Mouse (Mus musculus): ENCODE data around the gene Col11a2. TPM values are rescaled to one million over a fixed set of nuclear protein-coding genes. Genes with fewer than 3 reads are reported as not detected.

Gene Col11a2
- polyA plus RNA-seq, 2 experiments, result 0.06 to 0.55 TPM

- H3K4me3 ChIP-seq (ENCODE audit: insufficient read depth in 1 of 2, low read depth in 2 of 2, low read length in 2 of 2), result peak overlapping the region; percentile 68 to 81
- H3K27me3 ChIP-seq (ENCODE audit: control insufficient read depth, insufficient read depth, low read length), result no peaks in the 10 kb centered on the region
- ATAC-seq (ENCODE audit: insufficient read depth) (no peak), DNase-seq (ENCODE audit: low read depth in 3 of 3, low spot score in 3 of 3) (peak in 1 of 3 experiments; percentile 38)
- peaks cover 10 to 25% of the 10 kb centered on the region in 2 experiments for H3K4me1 ChIP-seq (replicated peaks; ENCODE audit: control insufficient read depth in 2 of 2, insufficient read depth in 2 of 2, low read length in 1 of 2)
- peak overlapping the region; percentile 70 for H3K4me2 ChIP-seq (ENCODE audit: low read depth)
- TF ChIP-seq CTCF (IDR thresholded peaks at IDR 0.05; ENCODE audit: low read depth) (no peak; the same call in 1 of the 2 replicates), EP300 (IDR thresholded peaks at IDR 0.05; ENCODE audit: low read depth) (no peak)
- H3K9me3 ChIP-seq (ENCODE audit: control insufficient read depth, low read length), result no peaks in the 10 kb centered on the region
- peak overlapping the region; percentile 9; the same call in 1 of the 2 replicates for H3K27ac ChIP-seq
- 12% methylated on average over 36 of the region's 36 CpGs for WGBS (ENCODE audit: insufficient replicate concordance)
- peak overlapping the region; percentile 66 for H3K9ac ChIP-seq (replicated peaks)
- peaks cover 11% of the 10 kb centered on the region for H3K36me3 ChIP-seq (replicated peaks; ENCODE audit: control insufficient read depth, insufficient read depth, low read depth)
Observed at GRCm38 (mm10) chr17:34026917-34027655, 12.2 kb upstream of the Col11a2 start.

- H3K4me3 ChIP-seq (ENCODE audit: insufficient read depth in 1 of 2, low read depth in 2 of 2, low read length in 2 of 2), result peak within 1 kb of the TSS; percentile 68 to 81
- H3K4me2 ChIP-seq (ENCODE audit: low read depth), result peak within 1 kb of the TSS; percentile 70
- H3K36me3 ChIP-seq (replicated peaks; ENCODE audit: control insufficient read depth, insufficient read depth, low read depth), result peaks cover 11% of the 10 kb centered on the region
- H3K9me3 ChIP-seq (ENCODE audit: control insufficient read depth, low read length), result no peaks in the 10 kb centered on the region
- no peaks in the 10 kb centered on the region for H3K27me3 ChIP-seq (ENCODE audit: control insufficient read depth, insufficient read depth, low read length)
- under 1% methylated on average over 48 of the region's 49 CpGs for WGBS (ENCODE audit: insufficient replicate concordance)
- peaks cover 10 to 27% of the 10 kb centered on the region in 2 experiments for H3K4me1 ChIP-seq (replicated peaks; ENCODE audit: control insufficient read depth in 2 of 2, insufficient read depth in 2 of 2, low read length in 1 of 2)
- peak within 1 kb of the TSS; percentile 9; the same call in 1 of the 2 replicates for H3K27ac ChIP-seq
- peak; percentile 83 to 89 (median 87) for DNase-seq (ENCODE audit: low read depth in 3 of 3, low spot score in 3 of 3)
- H3K9ac ChIP-seq (replicated peaks), result peak within 1 kb of the TSS; percentile 66
- TF ChIP-seq CTCF (IDR thresholded peaks at IDR 0.05; ENCODE audit: low read depth), result peak; percentile 56
- TF ChIP-seq EP300 (IDR thresholded peaks at IDR 0.05; ENCODE audit: low read depth), result no peak
- ATAC-seq (ENCODE audit: insufficient read depth), result peak; percentile 77
Observed at GRCm38 (mm10) chr17:34027656-34028223, 11.5 kb upstream of the Col11a2 start, which contains the start of gene H2-Ke6. TSS of gene H2-Ke6 (minus strand) at chr17:34028060.

- DNase-seq (ENCODE audit: low read depth in 3 of 3, low spot score in 3 of 3), result no peak
- peak overlapping the region; percentile 70; the same call in 1 of the 2 replicates for H3K4me2 ChIP-seq (ENCODE audit: low read depth)
- no peaks in the 10 kb centered on the region for H3K27me3 ChIP-seq (ENCODE audit: control insufficient read depth, insufficient read depth, low read length)
- no peak overlapping the region for H3K9ac ChIP-seq (replicated peaks)
- no peak overlapping the region for H3K27ac ChIP-seq
- no peaks in the 10 kb centered on the region for H3K9me3 ChIP-seq (ENCODE audit: control insufficient read depth, low read length)
- H3K4me1 ChIP-seq (replicated peaks; ENCODE audit: control insufficient read depth in 2 of 2, insufficient read depth in 2 of 2, low read length in 1 of 2), result peaks cover 10 to 31% of the 10 kb centered on the region in 2 experiments
- 77% methylated on average over 17 of the region's 17 CpGs for WGBS (ENCODE audit: insufficient replicate concordance)
- peaks cover 11% of the 10 kb centered on the region for H3K36me3 ChIP-seq (replicated peaks; ENCODE audit: control insufficient read depth, insufficient read depth, low read depth)
- TF ChIP-seq CTCF (IDR thresholded peaks at IDR 0.05; ENCODE audit: low read depth) (no peak), EP300 (IDR thresholded peaks at IDR 0.05; ENCODE audit: low read depth) (no peak)
- no peak for ATAC-seq (ENCODE audit: insufficient read depth)
- H3K4me3 ChIP-seq (ENCODE audit: insufficient read depth in 1 of 2, low read depth in 2 of 2, low read length in 2 of 2), result no peak overlapping the region
Observed at GRCm38 (mm10) chr17:34028501-34029149, 10.6 kb upstream of the Col11a2 start.

- no peak for ATAC-seq (ENCODE audit: insufficient read depth)
- H3K27me3 ChIP-seq (ENCODE audit: control insufficient read depth, insufficient read depth, low read length), result no peaks in the 10 kb centered on the region
- H3K27ac ChIP-seq, result no peak overlapping the region
- H3K4me1 ChIP-seq (replicated peaks; ENCODE audit: control insufficient read depth in 2 of 2, insufficient read depth in 2 of 2, low read length in 1 of 2), result peaks cover 10 to 27% of the 10 kb centered on the region in 2 experiments
- H3K4me2 ChIP-seq (ENCODE audit: low read depth), result peak overlapping the region; percentile 85; the same call in 1 of the 2 replicates
- no peak for TF ChIP-seq EP300 (IDR thresholded peaks at IDR 0.05; ENCODE audit: low read depth)
- no peak for TF ChIP-seq CTCF (IDR thresholded peaks at IDR 0.05; ENCODE audit: low read depth)
- H3K9ac ChIP-seq (replicated peaks), result no peak overlapping the region
- H3K4me3 ChIP-seq (ENCODE audit: insufficient read depth in 1 of 2, low read depth in 2 of 2, low read length in 2 of 2), result no peak overlapping the region
- DNase-seq (ENCODE audit: low read depth in 3 of 3, low spot score in 3 of 3), result no peak
- H3K9me3 ChIP-seq (ENCODE audit: control insufficient read depth, low read length), result no peaks in the 10 kb centered on the region
- H3K36me3 ChIP-seq (replicated peaks; ENCODE audit: control insufficient read depth, insufficient read depth, low read depth), result peaks cover 11% of the 10 kb centered on the region
- 72% methylated on average over 18 of the region's 18 CpGs for WGBS (ENCODE audit: insufficient replicate concordance)
Observed at GRCm38 (mm10) chr17:34029150-34029889, 9.9 kb upstream of the Col11a2 start.

All from liver, embryonic 14.5 days (tissue).